Mouse (Mus musculus) heart, postnatal 25 days (tissue): Measurements from ENCODE around the gene Flnb. TPM values are rescaled to one million over a fixed set of nuclear protein-coding genes. Genes with fewer than 3 reads are reported as not detected.

Source experiments
- DNase-seq: peaks from one replicate; pipeline ENCODE4 v3.0.0; 2022; ENCODE audit warnings: low spot score
- intact Hi-C: fragments of 180-260 bp; cut with DNase I; formaldehyde crosslinking; loops from one replicate; pipeline ENCODE4 v1.15.1; 2025
- total RNA-seq, 2 experiments: library from RNA; stranded (reverse); gene quantifications; 2 replicates each; pipeline ENCODE4 v1.2.3; 2021

Flnb gene
- total RNA-seq, 2 experiments from 2014 or later, result 21.9 to 27.7 TPM

GRCm38 (mm10) chr14:7888294-7888693 is 70.5 kb downstream of the Flnb start:
- intact Hi-C loops, result no loop called here
- no peak for DNase-seq

- DNase-seq, result no peak
- intact Hi-C loops, result no loop called here
Observed at GRCm38 (mm10) chr14:7888811-7889651, 71.3 kb downstream of the Flnb start.

GRCm38 (mm10) chr14:7889834-7890233 is 72.1 kb downstream of the Flnb start:
- DNase-seq, result no peak
- intact Hi-C loops, result no loop called here

GRCm38 (mm10) chr14:7891401-7891800 is 73.6 kb downstream of the Flnb start:
- intact Hi-C loops, result no loop called here
- no peak for DNase-seq

- DNase-seq, result no peak
- intact Hi-C loops, result loop anchor here (5.0 kb wide), 1 partner anchor 79 kb away; the partner anchor contains the start of gene Flnb
Observed at GRCm38 (mm10) chr14:7896126-7896525, 78.4 kb downstream of the Flnb start.

- no peak for DNase-seq
- intact Hi-C loops, result loop anchor here (5.0 kb wide), 1 partner anchor 79 kb away; the partner anchor contains the start of gene Flnb
Observed at GRCm38 (mm10) chr14:7896699-7897098, 78.9 kb downstream of the Flnb start.

- DNase-seq, result no peak
- intact Hi-C loops, result loop anchor here (5.0 kb wide), 1 partner anchor 83 kb away; the partner anchor contains the start of gene Flnb
Observed at GRCm38 (mm10) chr14:7899986-7900385, 82.2 kb downstream of the Flnb start.

- DNase-seq, result peak; percentile 17
- intact Hi-C loops, result no loop called here
Observed at GRCm38 (mm10) chr14:7900481-7901049, 82.8 kb downstream of the Flnb start.

- DNase-seq, result no peak
- intact Hi-C loops, result no loop called here
Observed at GRCm38 (mm10) chr14:7901484-7902240, 83.9 kb downstream of the Flnb start.

GRCm38 (mm10) chr14:7907058-7907457 is 89.3 kb downstream of the Flnb start:
- DNase-seq, result no peak
- intact Hi-C loops, result no loop called here

GRCm38 (mm10) chr14:7909472-7909871 is 91.7 kb downstream of the Flnb start:
- intact Hi-C loops, result no loop called here
- no peak for DNase-seq

- intact Hi-C loops, result no loop called here
- DNase-seq, result no peak
Observed at GRCm38 (mm10) chr14:7913842-7914241, 96.1 kb downstream of the Flnb start.

- intact Hi-C loops, result no loop called here
- DNase-seq, result no peak
Observed at GRCm38 (mm10) chr14:7914461-7914860, 96.7 kb downstream of the Flnb start.

GRCm38 (mm10) chr14:7918150-7918991 is 100.6 kb downstream of the Flnb start:
- no peak for DNase-seq

GRCm38 (mm10) chr14:7919309-7919708 is 101.6 kb downstream of the Flnb start:
- DNase-seq, result no peak
- intact Hi-C loops, result no loop called here

More at GRCm38 (mm10) chr14:7918150-7918991, 100.6 kb downstream of the Flnb start:
- intact Hi-C loops, result no loop called here

GRCm38 (mm10) chr14:7919921-7920320 is 102.2 kb downstream of the Flnb start:
- no peak for DNase-seq
- intact Hi-C loops, result loop anchor here (10.0 kb wide), 1 partner anchor 65 kb away; no protein-coding TSS in a partner anchor

GRCm38 (mm10) chr14:7921459-7921858 is 103.7 kb downstream of the Flnb start:
- intact Hi-C loops, result loop anchor here (10.0 kb wide), 1 partner anchor 63 kb away; no protein-coding TSS in a partner anchor

GRCm38 (mm10) chr14:7923635-7924034 is 105.9 kb downstream of the Flnb start:
- intact Hi-C loops, result loop anchor here (10.0 kb wide), 1 partner anchor 61 kb away; no protein-coding TSS in a partner anchor
- no peak for DNase-seq

More at GRCm38 (mm10) chr14:7921459-7921858, 103.7 kb downstream of the Flnb start:
- DNase-seq, result no peak

GRCm38 (mm10) chr14:7928362-7928761 is 110.6 kb downstream of the Flnb start:
- intact Hi-C loops, result loop anchor here (10.0 kb wide), 1 partner anchor 56 kb away; no protein-coding TSS in a partner anchor
- no peak for DNase-seq
